Mouse (Mus musculus): ENCODE measurements around the gene Gm49450. TPM values are rescaled to one million over a fixed set of nuclear protein-coding genes. Genes with fewer than 3 reads are reported as not detected.
"Not testable (repeated sequence)": the region's sequence is repeated elsewhere in the genome, so short reads cannot be mapped to it uniquely, and the experiment has no call there.

The Gm49450 gene
- polyA plus RNA-seq, 1 experiment from 2014 or later, result not detected

- H3K27me3 ChIP-seq, result no peaks in the 10 kb centered on the region
- no peak for ATAC-seq
- no peak for DNase-seq (ENCODE audit: low read depth, low spot score)
- POLR2A ChIA-PET, result no interaction called here
- in situ Hi-C loops (cut with MboI; ENCODE audit: low pct_unique_long_range_greater_than_20kb), result no loop called here
- no peak for TF ChIP-seq CTCF (IDR thresholded peaks at IDR 0.05)
- CTCF ChIA-PET, result no interaction called here
These were observed 4.1 kb upstream of the Gm49450 start for GRCm38 (mm10) chr15:98957475-98957874.

- ChIA-PET POLR2A (interaction anchor here (1.5 kb wide), 1 partner anchor 34 kb away, joined by 7 read pairs; no protein-coding TSS in a partner anchor), CTCF (interaction anchor here (0.7 to 5.3 kb wide), 3 partner anchors 14 to 37 kb away, joined by 3 to 40 read pairs (median 9); no protein-coding TSS in a partner anchor)
- H3K27me3 ChIP-seq, result no peaks in the 10 kb centered on the region
- DNase-seq (ENCODE audit: low read depth, low spot score) (no peak), ATAC-seq (no peak)
- no peak for TF ChIP-seq CTCF (IDR thresholded peaks at IDR 0.05)
- in situ Hi-C loops (cut with MboI; ENCODE audit: low pct_unique_long_range_greater_than_20kb), result no loop called here
These were observed 2.6 kb upstream of the Gm49450 start for GRCm38 (mm10) chr15:98956000-98956399.

GRCm38 (mm10) chr15:98955324-98955723, 2.0 kb upstream of the Gm49450 start:
- in situ Hi-C loops (cut with MboI; ENCODE audit: low pct_unique_long_range_greater_than_20kb), result no loop called here
- CTCF ChIA-PET, result interaction anchor here (2.2 to 5.3 kb wide), 3 partner anchors 15 to 32 kb away, joined by 9 to 40 read pairs (median 10); no protein-coding TSS in a partner anchor
- POLR2A ChIA-PET, result interaction anchor here (2.0 to 4.3 kb wide), 3 partner anchors 18 to 38 kb away, joined by 4 to 38 read pairs (median 8); no protein-coding TSS in a partner anchor

GRCm38 (mm10) chr15:98954425-98955253, 1.3 kb upstream of the Gm49450 start:
- ChIA-PET CTCF (interaction anchor here (1.3 to 5.3 kb wide), 6 partner anchors 13 to 39 kb away, joined by 3 to 40 read pairs (median 10); no protein-coding TSS in a partner anchor), POLR2A (interaction anchor here (0.9 to 4.3 kb wide), 9 partner anchors 15 to 78 kb away, joined by 3 to 38 read pairs (median 5); partner anchors contain the start of gene Tuba1b)
- ATAC-seq (no peak), DNase-seq (ENCODE audit: low read depth, low spot score) (no peak)
- H3K27me3 ChIP-seq, result no peaks in the 10 kb centered on the region
- in situ Hi-C loops (cut with MboI; ENCODE audit: low pct_unique_long_range_greater_than_20kb), result no loop called here
- no peak for TF ChIP-seq CTCF (IDR thresholded peaks at IDR 0.05)

More at GRCm38 (mm10) chr15:98955324-98955723, 2.0 kb upstream of the Gm49450 start:
- no peaks in the 10 kb centered on the region for H3K27me3 ChIP-seq
- no peak for TF ChIP-seq CTCF (IDR thresholded peaks at IDR 0.05)
- DNase-seq (ENCODE audit: low read depth, low spot score), result no peak
- ATAC-seq, result no peak

GRCm38 (mm10) chr15:98952751-98953400, 475 bp downstream of the Gm49450 start:
- POLR2A ChIA-PET, result interaction anchor here (0.5 to 4.3 kb wide), 15 partner anchors 10 to 80 kb away, joined by 3 to 38 read pairs (median 3); partner anchors contain the start of genes Tuba1b and Tuba1c
- DNase-seq (ENCODE audit: low read depth, low spot score), result no peak
- no peaks in the 10 kb centered on the region for H3K27me3 ChIP-seq
- ATAC-seq, result peak; percentile 63
- CTCF ChIA-PET, result interaction anchor here (0.9 to 5.3 kb wide), 10 partner anchors 11 to 74 kb away, joined by 3 to 40 read pairs (median 8); partner anchors contain the start of gene Tuba1b
- in situ Hi-C loops (cut with MboI; ENCODE audit: low pct_unique_long_range_greater_than_20kb), result no loop called here
- TF ChIP-seq CTCF (IDR thresholded peaks at IDR 0.05), result peak; percentile 73

- DNase-seq (ENCODE audit: low read depth, low spot score) (no peak), ATAC-seq (no peak)
- in situ Hi-C loops (cut with MboI; ENCODE audit: low pct_unique_long_range_greater_than_20kb), result no loop called here
- no peaks in the 10 kb centered on the region for H3K27me3 ChIP-seq
- ChIA-PET CTCF (interaction anchor here (0.9 to 5.3 kb wide), 8 partner anchors 12 to 74 kb away, joined by 3 to 40 read pairs (median 6); partner anchors contain the start of gene Tuba1b), POLR2A (interaction anchor here (0.5 to 4.3 kb wide), 15 partner anchors 10 to 80 kb away, joined by 3 to 38 read pairs (median 4); partner anchors contain the start of genes Tuba1b and Tuba1c)
- no peak for TF ChIP-seq CTCF (IDR thresholded peaks at IDR 0.05)
These were observed 1.3 kb downstream of the Gm49450 start for GRCm38 (mm10) chr15:98952063-98952455.

GRCm38 (mm10) chr15:98951122-98952062, 2.0 kb downstream of the Gm49450 start:
- H3K27me3 ChIP-seq; ATAC-seq; in situ Hi-C loops (cut with MboI; ENCODE audit: low pct_unique_long_range_greater_than_20kb); DNase-seq (ENCODE audit: low read depth, low spot score): not testable (repeated sequence)
- ChIA-PET CTCF (interaction anchor here (0.9 to 5.3 kb wide), 7 partner anchors 12 to 75 kb away, joined by 3 to 40 read pairs (median 6); partner anchors contain the start of gene Tuba1b), POLR2A (interaction anchor here (1.0 to 4.3 kb wide), 7 partner anchors 9 to 79 kb away, joined by 3 to 38 read pairs (median 5); partner anchors contain the start of gene Tuba1b)

- DNase-seq (ENCODE audit: low read depth, low spot score), result no peak
- no peak for TF ChIP-seq CTCF (IDR thresholded peaks at IDR 0.05)
- no peaks in the 10 kb centered on the region for H3K27me3 ChIP-seq
- ChIA-PET POLR2A (no interaction called here), CTCF (no interaction called here)
- in situ Hi-C loops (cut with MboI; ENCODE audit: low pct_unique_long_range_greater_than_20kb), result no loop called here
- no peak for ATAC-seq
These were observed 3.8 kb downstream of the Gm49450 start for GRCm38 (mm10) chr15:98949607-98949892.

- in situ Hi-C loops (cut with MboI; ENCODE audit: low pct_unique_long_range_greater_than_20kb), result no loop called here
- TF ChIP-seq CTCF (IDR thresholded peaks at IDR 0.05), result no peak
- no peaks in the 10 kb centered on the region for H3K27me3 ChIP-seq
- ATAC-seq (no peak), DNase-seq (ENCODE audit: low read depth, low spot score) (no peak)
- ChIA-PET CTCF (no interaction called here), POLR2A (interaction anchor here (0.7 to 1.1 kb wide), 2 partner anchors 15 to 32 kb away, joined by 3 to 6 read pairs; partner anchors contain the start of gene Tuba1b)
These were observed 4.3 kb downstream of the Gm49450 start for GRCm38 (mm10) chr15:98948857-98949606.
